In genomic region chr6:142991391-142992059, GRCm38 (mm10) we compare ENCODE assay signal across 21 mouse cellular contexts. TPM values are rescaled to one million over a fixed set of nuclear protein-coding genes. Genes with fewer than 3 reads are reported as not detected.
DNase-seq lines count a peak whose midpoint lies in the region; ATAC-seq and TF ChIP-seq lines count a peak whose summit lies in the region.
"Had no signal": no experiment of that assay in that cellular context is flagged by ENCODE, and none has a peak within 500 bp of the region (broad histone marks: within the 10 kb centered on the region; RNA-seq: fewer than 3 reads in every experiment).

No protein-coding gene starts in this region.

- H3K36me3 ChIP-seq in hindbrain, embryonic 13.5 days, result no peaks in the 10 kb centered on the region
- H3K36me3 ChIP-seq in hindbrain, postnatal 0 days (ENCODE audit: insufficient read depth, low read length), result no peaks in the 10 kb centered on the region
- H3K36me3 ChIP-seq in midbrain, embryonic 12.5 days, result no peaks in the 10 kb centered on the region
- H3K36me3 ChIP-seq: forebrain, embryonic 10.5 days; heart, embryonic 13.5 days; limb, embryonic 13.5 days; stomach, embryonic 15.5 days had no signal

- DNase-seq in hindbrain, postnatal 0 days (ENCODE audit: low spot score), result no peak
- DNase-seq in spleen, adult 18-20 months, result peak; percentile 12 to 15
- no peak for DNase-seq in spleen, postnatal 14 days (ENCODE audit: low spot score in 2 of 2)
- no peak for DNase-seq in adipocyte (ENCODE audit: low spot score)
- DNase-seq in thymus, adult 18-20 months, result no peak
- no peak for DNase-seq in cerebellum, adult 11 months
- DNase-seq: adrenal gland, postnatal 14 days; cerebellum, adult 8-10 months; gastrocnemius, postnatal 25 days; liver, postnatal 0 days; lung, postnatal 36 days; right cerebral cortex, postnatal 25 days; thymus, postnatal 36 days had no signal

- ATAC-seq in hindbrain, embryonic 13.5 days (ENCODE audit: low FRiP score), result no peak
- ATAC-seq in hindbrain, postnatal 0 days, result no peak
- ATAC-seq in midbrain, embryonic 12.5 days (ENCODE audit: low FRiP score, low read depth), result peak; percentile 52; the same call in 1 of the 2 replicates
- ATAC-seq: liver, postnatal 0 days had no signal

- H3K4me2 ChIP-seq in hindbrain, embryonic 13.5 days, result no peak overlapping the region
- H3K4me2 ChIP-seq in hindbrain, postnatal 0 days (ENCODE audit: low read depth, low read length), result no peak overlapping the region
- H3K4me2 ChIP-seq in midbrain, embryonic 12.5 days (replicated peaks), result 0 out of 2 replicates have a peak overlapping the region, but pooled peaks have one; percentile 7
- H3K4me2 ChIP-seq: heart, embryonic 13.5 days; limb, embryonic 13.5 days; stomach, embryonic 15.5 days had no signal

- 52% methylated on average over 7 of the region's 7 CpGs for WGBS in hindbrain, embryonic 13.5 days
- WGBS in hindbrain, postnatal 0 days, result 50% methylated on average over 7 of the region's 7 CpGs
- WGBS in midbrain, embryonic 12.5 days, result 42% methylated on average over 7 of the region's 7 CpGs

- H3K27me3 ChIP-seq in hindbrain, embryonic 13.5 days, result no peaks in the 10 kb centered on the region
- no peaks in the 10 kb centered on the region for H3K27me3 ChIP-seq in hindbrain, postnatal 0 days (ENCODE audit: insufficient read depth, low read length)
- no peaks in the 10 kb centered on the region for H3K27me3 ChIP-seq in midbrain, embryonic 12.5 days
- H3K27me3 ChIP-seq: heart, embryonic 13.5 days; limb, embryonic 13.5 days; stomach, embryonic 15.5 days had no signal

- no peak overlapping the region for H3K9ac ChIP-seq in hindbrain, embryonic 13.5 days
- no peak overlapping the region for H3K9ac ChIP-seq in hindbrain, postnatal 0 days (replicated peaks; ENCODE audit: low read length)
- no peak overlapping the region for H3K9ac ChIP-seq in midbrain, embryonic 12.5 days (replicated peaks)
- H3K9ac ChIP-seq: heart, embryonic 13.5 days; limb, embryonic 13.5 days; liver, postnatal 0 days; stomach, embryonic 15.5 days had no signal

- no peak for TF ChIP-seq CTCF in hindbrain, postnatal 0 days (IDR thresholded peaks at IDR 0.05; ENCODE audit: low read depth)

- peak overlapping the region; percentile 50; the same call in 1 of the 2 replicates for H3K27ac ChIP-seq in hindbrain, embryonic 13.5 days
- H3K27ac ChIP-seq in hindbrain, postnatal 0 days, result no peak overlapping the region
- peak overlapping the region; percentile 56 for H3K27ac ChIP-seq in midbrain, embryonic 12.5 days (replicated peaks)
- H3K27ac ChIP-seq: forebrain, embryonic 10.5 days; heart, embryonic 13.5 days; left cerebral cortex, adult 2 months; limb, embryonic 13.5 days; stomach, embryonic 15.5 days had no signal

- peaks cover 32% of the 10 kb centered on the region for H3K4me1 ChIP-seq in hindbrain, embryonic 13.5 days (replicated peaks)
- H3K4me1 ChIP-seq in hindbrain, postnatal 0 days (ENCODE audit: insufficient read depth, low read length), result no peaks in the 10 kb centered on the region
- H3K4me1 ChIP-seq in midbrain, embryonic 12.5 days, result peaks cover 13% of the 10 kb centered on the region

- H3K9me3 ChIP-seq in hindbrain, embryonic 13.5 days, result no peaks in the 10 kb centered on the region
- no peaks in the 10 kb centered on the region for H3K9me3 ChIP-seq in hindbrain, postnatal 0 days (ENCODE audit: low read length)
- H3K9me3 ChIP-seq in midbrain, embryonic 12.5 days, result no peaks in the 10 kb centered on the region
- H3K9me3 ChIP-seq: forebrain, embryonic 10.5 days; heart, embryonic 13.5 days; limb, embryonic 13.5 days; stomach, embryonic 15.5 days had no signal

- H3K4me3 ChIP-seq in hindbrain, embryonic 13.5 days, result no peak overlapping the region
- H3K4me3 ChIP-seq in hindbrain, postnatal 0 days (ENCODE audit: low read length), result no peak overlapping the region
- H3K4me3 ChIP-seq in midbrain, embryonic 12.5 days, result no peak overlapping the region
- H3K4me3 ChIP-seq: forebrain, embryonic 10.5 days; heart, embryonic 13.5 days; left cerebral cortex, adult 2 months; limb, embryonic 13.5 days; stomach, embryonic 15.5 days had no signal

RNA-seq across cellular contexts. Expression of gene St8sia1, which starts 27.3 kb away (rescaled TPM):
- polyA plus RNA-seq in hindbrain, embryonic 13.5 days (2015; fragmentation: Nextera tagmentation; extraction: Ambion mirVana), result 7.6 and 7.7 TPM in 2 replicates
- 14.8 and 18.0 TPM in 2 replicates for total RNA-seq in hindbrain, postnatal 0 days (2014; rRNA removed)
- polyA plus RNA-seq in hindbrain, postnatal 0 days (2015; fragmentation: Nextera tagmentation; extraction: Ambion mirVana), result 3.2 and 3.7 TPM in 2 replicates
- polyA plus RNA-seq in midbrain, embryonic 12.5 days (2016; fragmentation: Nextera tagmentation; extraction: Ambion mirVana), result 7.9 and 9.3 TPM in 2 replicates
- polyA plus RNA-seq: C2C12 had no signal

Comparison
In these comparisons a context has a peak if more than half of its experiments do, and no peak if none do; other contexts are left out.
1. DNase-seq: peak in spleen, adult 18-20 months (2 of 2); none in hindbrain, postnatal 0 days (single experiment), spleen, postnatal 14 days (0 of 2), adipocyte (single experiment), thymus, adult 18-20 months (0 of 2) and cerebellum, adult 11 months (single experiment).